Mouse (Mus musculus): ENCODE measurements around the gene Ccdc81. TPM values are rescaled to one million over a fixed set of nuclear protein-coding genes. Genes with fewer than 3 reads are reported as not detected.

The Ccdc81 gene
- total RNA-seq, 2 experiments from 2014 or later = 0.20 to 0.29 TPM

Other genes starting within 250 kb of the Ccdc81 start
- 100 to 1,000 TPM in 1 of 2 experiments, 10 to 100 TPM in 1; 88.2 to 100 TPM for gene Hikeshi, start 37.6 kb upstream of the Ccdc81 start, total RNA-seq (2021)
- gene Eed, start 77.4 kb upstream of the Ccdc81 start, total RNA-seq (2021) = 10 to 100 TPM; 50.8 to 54.5 TPM
- 100 to 1,000 TPM; 134 to 172 TPM for gene Picalm, start 226.6 kb upstream of the Ccdc81 start, total RNA-seq (2021)